Mouse (Mus musculus) limb, embryonic 11.5 days (tissue): ENCODE data around the gene Gdf2. TPM values are rescaled to one million over a fixed set of nuclear protein-coding genes. Genes with fewer than 3 reads are reported as not detected.

Experiments used
- ATAC-seq: fragments of 200-750 bp; cut with Nextera tagmentation; 2 replicates; pipeline ENCODE4 v1.8.0; 2017; ENCODE audit warnings: low read depth; ENCODE audit not compliant: insufficient number of reproducible peaks, low FRiP score, low TSS enrichment
- DNase-seq: peaks from one replicate; pipeline ENCODE4 v3.0.0-alpha.2; 2015; ENCODE audit warnings: low spot score
- H3K27ac ChIP-seq: fragments of 300-500 bp; sonication (generic); replicated peaks from 2 replicates; pipeline ENCODE4 v1.5.1; 2014; ENCODE audit warnings: low read depth, mild to moderate bottlenecking, low read length
- H3K27me3 ChIP-seq: fragments of 300-500 bp; sonication (generic); 2 replicates; pipeline ENCODE4 v1.6.1; 2014; ENCODE audit warnings: mild to moderate bottlenecking, low read length, mixed read lengths; ENCODE audit not compliant: control insufficient read depth, insufficient read depth
- H3K36me3 ChIP-seq: fragments of 300-500 bp; sonication (generic); 2 replicates; pipeline ENCODE4 v1.6.1; 2014; ENCODE audit warnings: mild to moderate bottlenecking, low read length, moderate library complexity, mixed read lengths; ENCODE audit not compliant: control insufficient read depth, insufficient read depth
- H3K4me1 ChIP-seq: fragments of 300-500 bp; sonication (generic); 2 replicates; pipeline ENCODE4 v1.6.1; 2014; ENCODE audit warnings: low read length, mixed read lengths; ENCODE audit not compliant: control insufficient read depth, insufficient read depth
- H3K4me2 ChIP-seq: fragments of 300-500 bp; sonication (generic); 2 replicates; pipeline ENCODE4 v1.6.1; 2014; ENCODE audit warnings: low read depth, mild to moderate bottlenecking, moderate library complexity; ENCODE audit not compliant: severe bottlenecking
- H3K4me3 ChIP-seq: fragments of 300-500 bp; sonication (generic); 2 replicates; pipeline ENCODE4 v1.5.1; 2014; ENCODE audit warnings: low read depth, low read length
- H3K9ac ChIP-seq: fragments of 300-500 bp; sonication (generic); 2 replicates; pipeline ENCODE4 v1.6.1; 2014; ENCODE audit warnings: mild to moderate bottlenecking, low read length
- H3K9me3 ChIP-seq: fragments of 300-500 bp; sonication (generic); 2 replicates; pipeline ENCODE4 v1.6.1; 2016; ENCODE audit warnings: low read length; ENCODE audit not compliant: control insufficient read depth
- WGBS: fragments of 180-500 bp; shearing (Covaris S2); extraction: QIAGEN DNeasy Blood & Tissue Kit; methylation state at CpG from one replicate; pipeline ENCODE4 v1.1.7; 2014; 5-methylcytosine and 5-hydroxymethylcytosine counted together
- polyA plus RNA-seq: library from polyadenylated mRNA; unstranded; fragments of >200 nt; fragmentation: Nextera tagmentation; extraction: Ambion mirVana; gene quantifications from 2 replicates; pipeline ENCODE4 v1.2.1, GENCODE M21; 2014

Gdf2 gene
- polyA plus RNA-seq, 1 experiment from 2014 or later = 0.04 TPM

- WGBS = 87% methylated on average over 9 of the region's 9 CpGs
Observed at GRCm38 (mm10) chr14:33914206-33914605, 26.6 kb upstream of the Gdf2 start.

GRCm38 (mm10) chr14:33920727-33921559 is 19.9 kb upstream of the Gdf2 start:
- peaks cover 5% of the 10 kb centered on the region; the same call in 1 of the 2 replicates for H3K4me1 ChIP-seq
- DNase-seq (no peak), ATAC-seq (no peak)
- H3K27ac ChIP-seq = no peak overlapping the region
- no peak overlapping the region for H3K4me3 ChIP-seq
- H3K27me3 ChIP-seq = peaks cover 18% of the 10 kb centered on the region
- no peaks in the 10 kb centered on the region for H3K36me3 ChIP-seq
- H3K9ac ChIP-seq = no peak overlapping the region
- H3K4me2 ChIP-seq = no peak overlapping the region
- no peaks in the 10 kb centered on the region for H3K9me3 ChIP-seq
- 24% methylated on average over 14 of the region's 14 CpGs for WGBS

More at GRCm38 (mm10) chr14:33914206-33914605, 26.6 kb upstream of the Gdf2 start:
- no peaks in the 10 kb centered on the region for H3K36me3 ChIP-seq
- no peaks in the 10 kb centered on the region for H3K4me1 ChIP-seq
- H3K27ac ChIP-seq = no peak overlapping the region
- no peak overlapping the region for H3K9ac ChIP-seq
- H3K9me3 ChIP-seq = no peaks in the 10 kb centered on the region
- H3K27me3 ChIP-seq = no peaks in the 10 kb centered on the region
- no peak for DNase-seq
- H3K4me2 ChIP-seq = no peak overlapping the region
- no peak overlapping the region for H3K4me3 ChIP-seq
- no peak for ATAC-seq

GRCm38 (mm10) chr14:33922771-33923167 is 18.1 kb upstream of the Gdf2 start:
- Histone ChIP-seq H3K4me3 (peak overlapping the region; percentile 56), H3K27ac (no peak overlapping the region), H3K9ac (no peak overlapping the region; the same call in 1 of the 2 replicates), H3K4me1 (peaks cover 5% of the 10 kb centered on the region; the same call in 1 of the 2 replicates), H3K27me3 (peaks cover 23% of the 10 kb centered on the region), H3K9me3 (no peaks in the 10 kb centered on the region), H3K36me3 (no peaks in the 10 kb centered on the region), H3K4me2 (peak overlapping the region; percentile 95)
- 13% methylated on average over 8 of the region's 8 CpGs for WGBS
- ATAC-seq = no peak
- no peak for DNase-seq

GRCm38 (mm10) chr14:33923168-33924070 is 17.4 kb upstream of the Gdf2 start, which contains the start of gene Gdf10:
Gdf10 (plus strand) TSS chr14:33923587.
- H3K27ac ChIP-seq = no peak within 1 kb of the TSS
- H3K9ac ChIP-seq = peak within 1 kb of the TSS; percentile 58
- H3K4me3 ChIP-seq = peak within 1 kb of the TSS; percentile 56
- WGBS = under 1% methylated on average over 59 of the region's 85 CpGs
- peak; percentile 65 for DNase-seq
- peak within 1 kb of the TSS; percentile 95 for H3K4me2 ChIP-seq
- H3K36me3 ChIP-seq = no peaks in the 10 kb centered on the region
- peaks cover 5% of the 10 kb centered on the region; the same call in 1 of the 2 replicates for H3K4me1 ChIP-seq
- ATAC-seq = peak; percentile 67; the same call in 1 of the 2 replicates
- H3K27me3 ChIP-seq = peaks cover 23% of the 10 kb centered on the region
- H3K9me3 ChIP-seq = no peaks in the 10 kb centered on the region

- DNase-seq (no peak), ATAC-seq (no peak)
- Histone ChIP-seq H3K4me1 (no peaks in the 10 kb centered on the region), H3K9me3 (no peaks in the 10 kb centered on the region), H3K4me3 (no peak overlapping the region), H3K4me2 (no peak overlapping the region), H3K36me3 (no peaks in the 10 kb centered on the region), H3K9ac (no peak overlapping the region), H3K27ac (no peak overlapping the region), H3K27me3 (peaks cover 11% of the 10 kb centered on the region)
- WGBS = 42% methylated on average over 17 of the region's 17 CpGs
Observed at GRCm38 (mm10) chr14:33931853-33932252, 9.0 kb upstream of the Gdf2 start.

- ATAC-seq (no peak), DNase-seq (peak; percentile 79)
- 67% methylated on average over 10 of the region's 10 CpGs for WGBS
- H3K27me3 ChIP-seq = peaks cover 10% of the 10 kb centered on the region
- no peak overlapping the region for H3K9ac ChIP-seq
- H3K9me3 ChIP-seq = no peaks in the 10 kb centered on the region
- no peaks in the 10 kb centered on the region for H3K36me3 ChIP-seq
- H3K27ac ChIP-seq = no peak overlapping the region
- H3K4me3 ChIP-seq = no peak overlapping the region
- no peak overlapping the region for H3K4me2 ChIP-seq
- no peaks in the 10 kb centered on the region for H3K4me1 ChIP-seq
Observed at GRCm38 (mm10) chr14:33932935-33933703, 7.7 kb upstream of the Gdf2 start.

- Histone ChIP-seq H3K4me1 (no peaks in the 10 kb centered on the region), H3K36me3 (no peaks in the 10 kb centered on the region), H3K4me2 (no peak overlapping the region), H3K9ac (no peak overlapping the region), H3K4me3 (no peak overlapping the region), H3K9me3 (no peaks in the 10 kb centered on the region), H3K27ac (no peak overlapping the region), H3K27me3 (peaks cover 10% of the 10 kb centered on the region)
- DNase-seq = peak; percentile 83
- WGBS = 40% methylated on average over 5 of the region's 5 CpGs
- ATAC-seq = no peak
Observed at GRCm38 (mm10) chr14:33933778-33934317, 7.0 kb upstream of the Gdf2 start.
